Comparison of ENCODE assay signal across 8 mouse cellular contexts in genomic region chr19:7068136-7068535, GRCm38 (mm10). TPM values are rescaled to one million over a fixed set of nuclear protein-coding genes. Genes with fewer than 3 reads are reported as not detected.
DNase-seq lines count a peak whose midpoint lies in the region; ATAC-seq lines count a peak whose summit lies in the region.

No protein-coding gene starts in this region.

- H3K4me2 ChIP-seq in embryonic facial prominence, embryonic 15.5 days (replicated peaks): no peak overlapping the region; the same call in 1 of the 2 replicates

- peak; percentile 83 to 89 for DNase-seq in adrenal gland, postnatal 36 days
- peak; percentile 92 to 93 for DNase-seq in layer of hippocampus, postnatal 10 days (ENCODE audit: low spot score in 2 of 2)
- peak; percentile 88 for DNase-seq in lung, postnatal 10 days
- DNase-seq in ovary, postnatal 36 days (ENCODE audit: low spot score): peak; percentile 80
- peak; percentile 64 to 80 for DNase-seq in urinary bladder, adult 18-20 months (ENCODE audit: low spot score in 2 of 2)

- peaks cover 63% of the 10 kb centered on the region for H3K4me1 ChIP-seq in embryonic facial prominence, embryonic 15.5 days

- H3K27me3 ChIP-seq in embryonic facial prominence, embryonic 15.5 days: peaks cover 6% of the 10 kb centered on the region; the same call in 1 of the 2 replicates

- no peaks in the 10 kb centered on the region for H3K36me3 ChIP-seq in embryonic facial prominence, embryonic 15.5 days

- 6% methylated on average over 14 of the region's 14 CpGs for WGBS in embryonic facial prominence, embryonic 15.5 days

- H3K27ac ChIP-seq in embryonic facial prominence, embryonic 15.5 days (replicated peaks): no peak overlapping the region

- no peak overlapping the region for H3K4me3 ChIP-seq in embryonic facial prominence, embryonic 15.5 days (replicated peaks)

- no peak overlapping the region for H3K9ac ChIP-seq in embryonic facial prominence, embryonic 15.5 days

- H3K9me3 ChIP-seq in embryonic facial prominence, embryonic 15.5 days (replicated peaks): no peaks in the 10 kb centered on the region

- ATAC-seq in CD4-positive, CD25-positive, alpha-beta regulatory T cell, adult 4 months: peak; percentile 52
- peak; percentile 53 for ATAC-seq in embryonic facial prominence, embryonic 15.5 days (ENCODE audit: insufficient number of reproducible peaks, low FRiP score, low TSS enrichment, low read depth)
- ATAC-seq in hematopoietic stem cell, adult 5-6 weeks (replicated peaks in 1 of 2; ENCODE audit: insufficient read depth in 1 of 2, low FRiP score in 2 of 2, low TSS enrichment in 1 of 2, low read depth in 1 of 2, poor library complexity in 2 of 2, severe bottlenecking in 2 of 2): peak; percentile 27 to 36; a peak in 2 of 4 replicates

RNA-seq across cellular contexts. Expression of gene Macrod1, which starts 11.5 kb away (rescaled TPM):
- 1 to 10 TPM in 1 of 2 experiments, not detected in 1; 2.3 TPM for polyA plus RNA-seq in CD4-positive, CD25-positive, alpha-beta regulatory T cell, adult 4 months (2017; shearing (Covaris generic))
- total RNA-seq in adrenal gland, postnatal 36 days (2021): 10 to 100 TPM; 52.5 to 66.7 TPM
- 22.1 and 26.6 TPM in 2 replicates for polyA plus RNA-seq in embryonic facial prominence, embryonic 15.5 days (2015; fragmentation: Nextera tagmentation; extraction: Ambion mirVana)
- 5.2 and 11.2 TPM in 2 replicates for total RNA-seq in hematopoietic stem cell, adult 5-6 weeks (2017)
- total RNA-seq in layer of hippocampus, postnatal 10 days (2021): 1 to 10 TPM; 4.4 to 5.2 TPM

RNA-seq across cellular contexts. Expression of gene Stip1, which starts 28.4 kb away (rescaled TPM):
- 100 to 1,000 TPM; 117 to 119 TPM for polyA plus RNA-seq in CD4-positive, CD25-positive, alpha-beta regulatory T cell, adult 4 months (2017; shearing (Covaris generic))
- total RNA-seq in adrenal gland, postnatal 36 days (2021): 100 to 1,000 TPM; 149 to 281 TPM
- polyA plus RNA-seq in embryonic facial prominence, embryonic 15.5 days (2015; fragmentation: Nextera tagmentation; extraction: Ambion mirVana): 228 and 244 TPM in 2 replicates
- 162 and 250 TPM in 2 replicates for total RNA-seq in hematopoietic stem cell, adult 5-6 weeks (2017)
- 100 to 1,000 TPM; 126 to 148 TPM for total RNA-seq in layer of hippocampus, postnatal 10 days (2021)

RNA-seq across cellular contexts. Expression of gene Flrt1, which starts 37.4 kb away (rescaled TPM):
- polyA plus RNA-seq in CD4-positive, CD25-positive, alpha-beta regulatory T cell, adult 4 months (2017; shearing (Covaris generic)): under 1 TPM in 1 of 2 experiments, not detected in 1; 0.22 TPM
- total RNA-seq in adrenal gland, postnatal 36 days (2021): 1 to 10 TPM; 1.3 to 4.0 TPM
- polyA plus RNA-seq in embryonic facial prominence, embryonic 15.5 days (2015; fragmentation: Nextera tagmentation; extraction: Ambion mirVana): 13.5 and 19.2 TPM in 2 replicates
- total RNA-seq in hematopoietic stem cell, adult 5-6 weeks (2017): not detected in 2 replicates
- 10 to 100 TPM; 27.9 to 28.4 TPM for total RNA-seq in layer of hippocampus, postnatal 10 days (2021)

RNA-seq across cellular contexts. Expression of gene Fermt3, which starts 48.9 kb away (rescaled TPM):
- 100 to 1,000 TPM; 272 to 479 TPM for polyA plus RNA-seq in CD4-positive, CD25-positive, alpha-beta regulatory T cell, adult 4 months (2017; shearing (Covaris generic))
- 1 to 10 TPM; 6.9 TPM for total RNA-seq in adrenal gland, postnatal 36 days (2021)
- polyA plus RNA-seq in embryonic facial prominence, embryonic 15.5 days (2015; fragmentation: Nextera tagmentation; extraction: Ambion mirVana): 12.4 and 14.2 TPM in 2 replicates
- 198 and 220 TPM in 2 replicates for total RNA-seq in hematopoietic stem cell, adult 5-6 weeks (2017)
- total RNA-seq in layer of hippocampus, postnatal 10 days (2021): 1 to 10 TPM; 5.0 to 5.2 TPM

Comparison
In these comparisons a context has a peak if more than half of its experiments do, and no peak if none do; other contexts are left out.
1. RNA of gene Flrt1, which starts 37.4 kb away (total RNA-seq): 27.9 to 28.4 TPM in layer of hippocampus, postnatal 10 days; 1.3 to 4.0 TPM in adrenal gland, postnatal 36 days and not detected in hematopoietic stem cell, adult 5-6 weeks; every median in the first group is over 4 times any median in the second.
2. Peak in every context shown above with its lines, with median percentiles within 50 percentile points of each other: ATAC-seq and DNase-seq.